Mouse (Mus musculus) thymus, adult 2 months (tissue): ENCODE results near the gene Cpne8.

Source experiments
- CTCF ChIP-seq: fragments of 200-500 bp; IDR thresholded peaks from 2 replicates; pipeline ENCODE4 v1.5.1; 2012; ENCODE audit warnings: mild to moderate bottlenecking, control low read depth, low read length, moderate library complexity, borderline replicate concordance; ENCODE audit not compliant: control insufficient read depth, poor library complexity, insufficient read depth; ENCODE audit errors: extremely low read depth
- POLR2A ChIP-seq: fragments of 200-500 bp; IDR thresholded peaks from 2 replicates; pipeline ENCODE4 v1.6.1; 2012; ENCODE audit warnings: mild to moderate bottlenecking, low read length, control low read depth, moderate library complexity; ENCODE audit not compliant: control insufficient read depth, poor library complexity, insufficient read depth; ENCODE audit errors: extremely low read depth

DNA sequence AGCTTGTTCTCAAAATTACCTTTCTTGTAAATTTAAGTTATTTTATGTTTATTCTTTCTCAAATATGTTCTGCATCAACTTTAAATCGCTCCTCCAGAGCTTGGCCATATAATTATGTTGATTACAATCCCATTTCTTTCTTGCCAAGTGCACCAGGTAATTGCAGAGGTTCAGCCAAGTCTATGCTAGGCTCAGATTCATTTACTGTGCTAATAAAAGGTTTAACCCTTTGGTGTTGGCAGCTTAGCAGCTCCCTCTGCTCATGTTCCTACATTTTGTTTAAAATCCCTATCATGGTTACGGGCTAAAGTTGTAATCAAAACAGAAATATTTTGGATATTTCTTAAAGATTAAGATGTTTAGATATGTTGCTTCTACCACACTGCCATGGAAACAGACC is 216.0 kb downstream of the Cpne8 start:
- TF ChIP-seq POLR2A = no peak
- no peak for TF ChIP-seq CTCF
